Mouse (Mus musculus) cortical plate, adult 2 months (tissue): ENCODE data around the gene Otud6a. TPM values are rescaled to one million over a fixed set of nuclear protein-coding genes. Genes with fewer than 3 reads are reported as not detected.
"Not testable (repeated sequence)": the region's sequence is repeated elsewhere in the genome, so short reads cannot be mapped to it uniquely, and the experiment has no call there.

ENCODE experiments used
- H3K27ac ChIP-seq: fragments of 200-500 bp; 2 replicates; pipeline ENCODE4 v1.5.1; 2012; ENCODE audit warnings: low read length, control low read depth, inconsistent platforms; ENCODE audit not compliant: insufficient read depth
- H3K4me1 ChIP-seq: fragments of 200-500 bp; 2 replicates; pipeline ENCODE4 v1.6.1; 2011; ENCODE audit warnings: low read length; ENCODE audit not compliant: control insufficient read depth, insufficient read depth
- H3K4me3 ChIP-seq: fragments of 200-500 bp; 2 replicates; pipeline ENCODE4 v1.5.1; 2011; ENCODE audit warnings: mild to moderate bottlenecking, low read length, control low read depth; ENCODE audit not compliant: insufficient read depth
- CTCF ChIP-seq: fragments of 200-500 bp; IDR thresholded peaks from 2 replicates; pipeline ENCODE4 v1.5.1; 2011; ENCODE audit warnings: mild to moderate bottlenecking, control low read depth, low read length; ENCODE audit not compliant: insufficient read depth; ENCODE audit errors: extremely low read depth
- POLR2A ChIP-seq: fragments of 200-500 bp; IDR thresholded peaks from 2 replicates; pipeline ENCODE4 v1.6.1; 2011; ENCODE audit warnings: mild to moderate bottlenecking, low read length, control low read depth; ENCODE audit not compliant: insufficient read depth; ENCODE audit errors: extremely low read depth
- polyA plus RNA-seq: library from polyadenylated mRNA; depleted of rRNA; stranded (reverse); fragments of >200 nt; gene quantifications from 2 replicates; pipeline ENCODE4 v1.2.3, GENCODE M21; 2012; rRNA removed

The Otud6a gene
- not detected in 2 replicates for polyA plus RNA-seq

- Histone ChIP-seq H3K4me1 (no peaks in the 10 kb centered on the region), H3K27ac (no peak within 1 kb of the TSS), H3K4me3 (no peak within 1 kb of the TSS)
- TF ChIP-seq POLR2A = no peak
- no peak for TF ChIP-seq CTCF
Observed at GRCm38 (mm10) chrX:100428693-100429092, at the start of gene Otud6a. TSS of gene Otud6a (plus strand) at chrX:100429013.

- no peaks in the 10 kb centered on the region for H3K4me1 ChIP-seq
- H3K27ac ChIP-seq = no peak overlapping the region
- TF ChIP-seq POLR2A (no peak), CTCF (no peak)
- no peak overlapping the region for H3K4me3 ChIP-seq
Observed at GRCm38 (mm10) chrX:100389887-100390286, 38.9 kb upstream of the Otud6a start.

- TF ChIP-seq POLR2A (no peak), CTCF (peak; percentile 63)
- H3K4me1 ChIP-seq = no peaks in the 10 kb centered on the region
- H3K27ac ChIP-seq = no peak overlapping the region
- H3K4me3 ChIP-seq = no peak overlapping the region
Observed at GRCm38 (mm10) chrX:100392304-100392703, 36.5 kb upstream of the Otud6a start.

GRCm38 (mm10) chrX:100394223-100394861, 34.5 kb upstream of the Otud6a start:
- TF ChIP-seq POLR2A = no peak
- TF ChIP-seq CTCF = no peak
- H3K4me3 ChIP-seq = no peak overlapping the region
- H3K27ac ChIP-seq = no peak overlapping the region
- H3K4me1 ChIP-seq = no peaks in the 10 kb centered on the region

DNA sequence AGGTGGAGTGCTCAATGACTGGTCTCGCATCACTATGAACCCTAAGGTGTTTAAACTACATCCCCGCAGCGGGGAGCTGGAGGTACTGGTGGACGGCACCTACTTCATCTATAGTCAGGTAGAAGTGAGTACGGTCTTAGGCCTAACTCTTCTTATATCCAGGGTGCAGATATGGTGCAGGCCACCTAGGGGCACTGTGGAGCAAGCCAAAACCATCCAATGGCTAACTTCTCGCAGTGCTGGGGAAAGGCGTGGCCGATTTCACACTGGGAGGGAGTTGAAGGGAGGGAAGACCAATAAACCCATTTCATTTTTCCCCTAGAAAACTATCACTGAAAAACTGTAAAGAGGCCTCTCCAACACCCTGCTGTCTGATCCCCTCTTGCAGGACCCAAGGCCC, 33.8 kb upstream of the Otud6a start:
- no peak for TF ChIP-seq POLR2A
- TF ChIP-seq CTCF = peak; percentile 34

DNA sequence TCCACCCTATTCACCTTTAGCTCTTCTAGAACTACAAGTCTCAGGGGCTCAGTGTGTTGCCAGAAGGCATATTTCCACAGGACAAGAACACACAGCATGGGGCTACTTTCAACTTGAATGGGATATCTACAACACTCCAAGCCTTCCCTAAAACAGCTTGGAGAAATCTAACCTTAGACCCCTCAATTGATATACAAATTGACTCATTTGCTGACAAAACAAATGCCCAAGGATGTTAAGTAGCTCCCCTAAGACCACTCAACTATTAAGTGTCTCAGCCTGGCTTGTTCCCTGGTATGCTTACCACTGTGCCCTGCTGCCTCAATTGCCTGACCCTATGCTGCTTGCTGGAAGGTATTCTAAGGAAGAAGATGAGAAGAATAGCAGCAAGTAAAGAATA, 27.9 kb upstream of the Otud6a start:
- TF ChIP-seq POLR2A (no peak), CTCF (no peak)
- H3K4me3 ChIP-seq = no peak overlapping the region
- no peaks in the 10 kb centered on the region for H3K4me1 ChIP-seq
- H3K27ac ChIP-seq = no peak overlapping the region

More for the DNA sequence above, 33.8 kb upstream of the Otud6a start:
- Histone ChIP-seq H3K27ac (no peak overlapping the region), H3K4me3 (no peak overlapping the region), H3K4me1 (no peaks in the 10 kb centered on the region)

- Histone ChIP-seq H3K4me3 (no peak overlapping the region), H3K4me1 (no peaks in the 10 kb centered on the region), H3K27ac (no peak overlapping the region)
- TF ChIP-seq CTCF = no peak
- TF ChIP-seq POLR2A = no peak
Observed at GRCm38 (mm10) chrX:100401657-100402056, 27.2 kb upstream of the Otud6a start.

DNA sequence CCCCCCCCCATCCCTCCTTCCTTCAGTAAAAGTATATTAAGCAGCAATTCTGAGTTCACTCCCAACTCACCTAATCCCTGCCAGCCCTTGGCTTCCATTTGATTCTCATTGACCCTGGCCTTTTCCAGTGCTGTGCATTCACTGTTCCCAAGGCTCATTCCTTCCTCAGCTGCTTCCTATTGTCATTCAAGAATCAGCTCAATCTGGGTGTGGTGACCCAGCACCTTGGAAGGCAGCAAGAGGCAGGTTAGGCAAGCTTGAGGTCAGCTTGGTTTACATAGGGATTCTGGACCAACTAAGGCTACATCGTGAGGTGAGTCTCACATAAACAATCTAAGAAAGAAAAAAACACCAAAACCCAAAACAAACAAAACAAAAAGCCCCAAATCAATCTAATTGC, 19.6 kb upstream of the Otud6a start:
- Histone ChIP-seq H3K4me1 (no peaks in the 10 kb centered on the region), H3K27ac (no peak overlapping the region), H3K4me3 (no peak overlapping the region)
- no peak for TF ChIP-seq POLR2A
- no peak for TF ChIP-seq CTCF

GRCm38 (mm10) chrX:100432311-100432710, 3.5 kb downstream of the Otud6a start:
- no peak overlapping the region for H3K4me3 ChIP-seq
- TF ChIP-seq CTCF (no peak), POLR2A (no peak)
- no peaks in the 10 kb centered on the region for H3K4me1 ChIP-seq
- no peak overlapping the region for H3K27ac ChIP-seq

DNA sequence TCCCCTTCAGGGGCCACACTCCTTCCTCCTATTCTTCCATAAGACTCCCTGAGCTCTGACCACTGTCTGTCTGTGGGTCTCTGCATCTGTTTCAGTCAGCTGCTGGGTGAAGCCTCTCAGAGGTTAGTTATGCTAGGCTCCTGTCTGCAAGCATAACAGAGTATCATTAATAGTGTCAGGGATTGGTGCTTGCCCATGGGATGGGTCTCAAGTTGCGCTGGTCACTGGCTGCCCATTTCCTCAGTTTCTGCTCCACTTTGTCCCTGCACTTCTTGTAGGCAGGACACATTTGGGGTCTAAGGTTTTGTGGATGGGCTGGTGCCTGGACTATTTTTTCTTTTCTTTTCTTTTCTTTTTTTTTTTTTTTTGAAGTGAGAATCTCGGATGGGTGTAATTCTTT, 13.8 kb downstream of the Otud6a start, which contains the start of gene Awat2:
Awat2 (minus strand) TSS at position 101 of the 400 bp plus-strand sequence.
- H3K4me3 ChIP-seq, H3K27ac ChIP-seq, H3K4me1 ChIP-seq: not testable (repeated sequence)
